Mouse (Mus musculus) C2C12 (cell line): Measurements from ENCODE around the gene AI661453. TPM values are rescaled to one million over a fixed set of nuclear protein-coding genes. Genes with fewer than 3 reads are reported as not detected.

Experiments
- H3K27me3 ChIP-seq: one replicate; pipeline ENCODE4 v1.6.1; 2011; ENCODE audit not compliant: control insufficient read depth, insufficient read depth, insufficient read length
- H3K36me3 ChIP-seq: one replicate; pipeline ENCODE4 v1.6.1; 2011; ENCODE audit not compliant: control insufficient read depth, insufficient read depth
- H3K4me3 ChIP-seq: one replicate; pipeline ENCODE4 v1.5.1; 2011; ENCODE audit warnings: mild to moderate bottlenecking, control low read depth; ENCODE audit not compliant: poor library complexity, insufficient read depth, severe bottlenecking
- H3K79me2 ChIP-seq: one replicate; pipeline ENCODE4 v1.6.1; 2011; ENCODE audit not compliant: control insufficient read depth, insufficient read depth
- H3K79me3 ChIP-seq: one replicate; pipeline ENCODE4 v1.6.1; 2011; ENCODE audit warnings: low read depth, control low read depth
- H3ac ChIP-seq: one replicate; pipeline ENCODE3; 2011; ENCODE audit warnings: low read depth; ENCODE audit not compliant: control insufficient read depth, insufficient read length
- CEBPB ChIP-seq: IDR thresholded peaks from one replicate; pipeline ENCODE4 v1.6.1; 2011; ENCODE audit warnings: low read depth, mild to moderate bottlenecking, control low read depth, moderate library complexity
- CTCF ChIP-seq: IDR thresholded peaks from one replicate; pipeline ENCODE4 v1.5.1; 2011; ENCODE audit not compliant: control insufficient read depth, insufficient read depth, insufficient read length
- FOSL1 ChIP-seq: IDR thresholded peaks from one replicate; pipeline ENCODE4 v1.8.0; 2011; ENCODE audit warnings: mild to moderate bottlenecking, low read length; ENCODE audit not compliant: poor library complexity, insufficient read depth, severe bottlenecking
- MAX ChIP-seq: IDR thresholded peaks from one replicate; pipeline ENCODE4 v1.6.1; 2011; ENCODE audit warnings: mild to moderate bottlenecking, control low read depth
- MYOD1 ChIP-seq: IDR thresholded peaks from one replicate; pipeline ENCODE4 v1.6.1; 2011; ENCODE audit warnings: low read depth; ENCODE audit not compliant: control insufficient read depth, insufficient read length
- MYOG ChIP-seq: IDR thresholded peaks from one replicate; pipeline ENCODE4 v1.6.1; 2011; ENCODE audit not compliant: control insufficient read depth, insufficient read length; ENCODE audit errors: extremely low read depth
- USF1 ChIP-seq: IDR thresholded peaks from one replicate; pipeline ENCODE4 v1.6.1; 2011; ENCODE audit warnings: low read depth, mild to moderate bottlenecking, control low read depth, moderate library complexity
- polyA plus RNA-seq: library from polyadenylated mRNA; unstranded; fragments of >200 nt; fragmentation: generic; extraction: Trizol; gene quantifications from one replicate; pipeline ENCODE4 v1.2.1, GENCODE M21; 2012; ENCODE audit warnings: missing spikeins

AI661453 gene
- polyA plus RNA-seq, 1 experiment = 0.13 TPM

- peaks cover 10% of the 10 kb centered on the region for H3K36me3 ChIP-seq
- H3K27me3 ChIP-seq = no peaks in the 10 kb centered on the region
- H3K79me2 ChIP-seq = peaks cover 17% of the 10 kb centered on the region
- H3ac ChIP-seq = peak within 1 kb of the TSS; percentile 31
- peak within 1 kb of the TSS; percentile 6 for H3K4me3 ChIP-seq
- TF ChIP-seq USF1 = no peak
- TF ChIP-seq MAX = no peak
- H3K79me3 ChIP-seq = peaks cover 10% of the 10 kb centered on the region
Observed at GRCm38 (mm10) chr17:47504941-47505346, 68.5 kb downstream of the AI661453 start, which contains the start of gene Ccnd3. Gene Ccnd3 (plus strand): TSS chr17:47505051.

- H3K36me3 ChIP-seq = peaks cover 4% of the 10 kb centered on the region
- peaks cover 8% of the 10 kb centered on the region for H3K79me3 ChIP-seq
- H3ac ChIP-seq = no peak overlapping the region
- H3K27me3 ChIP-seq = no peaks in the 10 kb centered on the region
- TF ChIP-seq FOSL1 = no peak
- no peak for TF ChIP-seq MAX
- TF ChIP-seq USF1 = no peak
- no peak for TF ChIP-seq CEBPB
- no peak for TF ChIP-seq MYOG
- no peak for TF ChIP-seq MYOD1
- TF ChIP-seq CTCF = no peak
- peaks cover 11% of the 10 kb centered on the region for H3K79me2 ChIP-seq
- H3K4me3 ChIP-seq = peak overlapping the region; percentile 6
Observed at GRCm38 (mm10) chr17:47505566-47505965, 69.2 kb downstream of the AI661453 start.

- peaks cover 6% of the 10 kb centered on the region for H3K79me2 ChIP-seq
- no peaks in the 10 kb centered on the region for H3K36me3 ChIP-seq
- no peaks in the 10 kb centered on the region for H3K27me3 ChIP-seq
- no peak overlapping the region for H3K4me3 ChIP-seq
- no peak for TF ChIP-seq MYOD1
- peaks cover 5% of the 10 kb centered on the region for H3K79me3 ChIP-seq
- H3ac ChIP-seq = no peak overlapping the region
Observed at GRCm38 (mm10) chr17:47506042-47506441, 69.6 kb downstream of the AI661453 start.

- H3K36me3 ChIP-seq = no peaks in the 10 kb centered on the region
- no peaks in the 10 kb centered on the region for H3K27me3 ChIP-seq
- no peak overlapping the region for H3K4me3 ChIP-seq
- H3K79me2 ChIP-seq = no peaks in the 10 kb centered on the region
- no peaks in the 10 kb centered on the region for H3K79me3 ChIP-seq
- TF ChIP-seq USF1 (no peak), MYOD1 (no peak), CEBPB (no peak), CTCF (no peak), MAX (no peak), MYOG (no peak), FOSL1 (no peak)
- no peak overlapping the region for H3ac ChIP-seq
Observed at GRCm38 (mm10) chr17:47506697-47507096, 70.3 kb downstream of the AI661453 start.

GRCm38 (mm10) chr17:47507523-47507922, 71.1 kb downstream of the AI661453 start:
- Histone ChIP-seq H3ac (no peak overlapping the region), H3K27me3 (no peaks in the 10 kb centered on the region), H3K4me3 (no peak overlapping the region), H3K79me2 (no peaks in the 10 kb centered on the region), H3K36me3 (no peaks in the 10 kb centered on the region), H3K79me3 (no peaks in the 10 kb centered on the region)
- TF ChIP-seq CEBPB (no peak), FOSL1 (no peak), MAX (no peak), USF1 (no peak), MYOD1 (no peak), MYOG (no peak), CTCF (no peak)

GRCm38 (mm10) chr17:47508012-47508608, 71.7 kb downstream of the AI661453 start:
- Histone ChIP-seq H3K36me3 (no peaks in the 10 kb centered on the region), H3ac (no peak overlapping the region), H3K4me3 (no peak overlapping the region), H3K79me2 (no peaks in the 10 kb centered on the region), H3K27me3 (no peaks in the 10 kb centered on the region), H3K79me3 (no peaks in the 10 kb centered on the region)
- TF ChIP-seq MAX (no peak), CEBPB (no peak), FOSL1 (no peak), CTCF (no peak)
